Mouse (Mus musculus) neural tube, embryonic 15.5 days (tissue): ENCODE data around the gene Sema5a. TPM values are rescaled to one million over a fixed set of nuclear protein-coding genes. Genes with fewer than 3 reads are reported as not detected.
A peak's percentile ranks its signal among the peaks of the same experiment; 100 is the strongest.

ENCODE experiments used
- ATAC-seq: fragments of 200-750 bp; cut with Nextera tagmentation; 2 replicates; pipeline ENCODE4 v1.8.0; 2017; ENCODE audit warnings: mild to moderate bottlenecking, moderate TSS enrichment, moderate library complexity; ENCODE audit not compliant: low FRiP score
- H3K27ac ChIP-seq: fragments of 300-500 bp; sonication (generic); replicated peaks from 2 replicates; pipeline ENCODE4 v1.5.1; 2015; ENCODE audit warnings: mild to moderate bottlenecking, inconsistent platforms
- H3K27me3 ChIP-seq: fragments of 300-500 bp; sonication (generic); replicated peaks from 2 replicates; pipeline ENCODE4 v1.6.1; 2015; ENCODE audit warnings: inconsistent platforms
- H3K36me3 ChIP-seq: fragments of 300-500 bp; sonication (generic); 2 replicates; pipeline ENCODE4 v1.6.1; 2015; ENCODE audit warnings: inconsistent platforms
- H3K4me1 ChIP-seq: fragments of 300-500 bp; sonication (generic); 2 replicates; pipeline ENCODE4 v1.6.1; 2015; ENCODE audit warnings: inconsistent platforms
- H3K4me2 ChIP-seq: fragments of 300-500 bp; sonication (generic); 2 replicates; pipeline ENCODE4 v1.6.1; 2015; ENCODE audit warnings: inconsistent platforms, mild to moderate bottlenecking, moderate library complexity
- H3K4me3 ChIP-seq: fragments of 300-500 bp; sonication (generic); replicated peaks from 2 replicates; pipeline ENCODE4 v1.5.1; 2015; ENCODE audit warnings: mild to moderate bottlenecking, inconsistent platforms
- H3K9ac ChIP-seq: fragments of 300-500 bp; sonication (generic); replicated peaks from 2 replicates; pipeline ENCODE4 v1.6.1; 2015; ENCODE audit warnings: mild to moderate bottlenecking, inconsistent platforms
- H3K9me3 ChIP-seq: fragments of 300-500 bp; sonication (generic); replicated peaks from 2 replicates; pipeline ENCODE4 v1.6.1; 2016; ENCODE audit warnings: inconsistent platforms
- WGBS: fragments of 180-500 bp; shearing (Covaris S2); methylation state at CpG from one replicate; pipeline ENCODE4 v1.1.7; 2015; ENCODE audit warnings: mixed read lengths; 5-methylcytosine and 5-hydroxymethylcytosine counted together
- polyA plus RNA-seq: library from polyadenylated mRNA; unstranded; fragments of >200 nt; fragmentation: Nextera tagmentation; extraction: Ambion mirVana; gene quantifications from 2 replicates; pipeline ENCODE4 v1.2.1, GENCODE M21; 2015

The Sema5a gene
- polyA plus RNA-seq, 1 experiment from 2014 or later = 12.9 TPM

DNA sequence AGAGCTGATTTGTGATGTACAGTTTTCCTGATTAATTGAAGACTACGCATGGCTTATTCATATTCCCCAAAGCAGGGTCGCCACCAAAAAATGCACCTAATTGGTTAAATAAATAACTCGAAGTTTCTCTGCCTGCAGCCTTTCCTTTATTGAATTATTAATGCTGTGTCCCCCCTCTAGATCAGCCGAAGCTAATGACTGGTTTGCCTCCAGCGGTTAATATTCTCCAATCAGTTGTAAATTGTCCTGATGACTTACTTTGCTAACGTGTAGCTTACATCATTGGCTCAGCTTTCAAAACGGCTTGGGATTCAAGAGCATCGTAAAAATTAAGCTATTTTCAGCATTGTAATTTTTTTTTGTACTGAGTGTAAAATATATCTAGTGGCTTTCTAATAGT lies 66.7 kb downstream of the Sema5a start:
- no peak overlapping the region for H3K4me2 ChIP-seq
- H3K9ac ChIP-seq = no peak overlapping the region
- peak; percentile 54; the same call in 1 of the 2 replicates for ATAC-seq
- no peaks in the 10 kb centered on the region for H3K36me3 ChIP-seq
- no peaks in the 10 kb centered on the region for H3K9me3 ChIP-seq
- H3K27ac ChIP-seq = no peak overlapping the region
- H3K4me3 ChIP-seq = no peak overlapping the region
- WGBS = 47% methylated on average over 8 of the region's 8 CpGs
- H3K27me3 ChIP-seq = no peaks in the 10 kb centered on the region
- peaks cover 7% of the 10 kb centered on the region for H3K4me1 ChIP-seq

DNA sequence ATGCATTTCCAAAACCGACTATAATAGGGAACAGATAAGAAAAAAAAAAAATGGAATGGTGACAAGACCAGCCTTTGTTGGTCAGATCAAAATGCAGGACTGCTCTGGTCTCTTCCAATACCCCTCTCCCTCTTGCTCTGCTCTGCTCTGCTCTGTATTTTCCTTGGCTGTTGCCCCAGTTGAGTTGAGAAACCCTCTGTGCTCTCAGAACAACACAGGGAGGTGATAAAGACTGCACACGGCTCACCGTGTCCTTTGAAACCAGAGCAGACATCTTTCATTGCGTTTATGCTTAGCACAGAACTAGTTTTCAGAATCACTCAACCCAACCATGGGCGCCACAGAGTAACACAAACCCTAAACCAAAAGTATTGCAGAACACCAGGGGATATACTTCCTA lies 72.5 kb downstream of the Sema5a start:
- WGBS = 86% methylated on average over 5 of the region's 5 CpGs
- no peak for ATAC-seq
- no peaks in the 10 kb centered on the region for H3K9me3 ChIP-seq
- H3K27ac ChIP-seq = no peak overlapping the region
- no peaks in the 10 kb centered on the region for H3K36me3 ChIP-seq
- no peaks in the 10 kb centered on the region for H3K27me3 ChIP-seq
- no peak overlapping the region for H3K4me3 ChIP-seq
- H3K9ac ChIP-seq = no peak overlapping the region
- H3K4me2 ChIP-seq = no peak overlapping the region
- H3K4me1 ChIP-seq = no peaks in the 10 kb centered on the region

DNA sequence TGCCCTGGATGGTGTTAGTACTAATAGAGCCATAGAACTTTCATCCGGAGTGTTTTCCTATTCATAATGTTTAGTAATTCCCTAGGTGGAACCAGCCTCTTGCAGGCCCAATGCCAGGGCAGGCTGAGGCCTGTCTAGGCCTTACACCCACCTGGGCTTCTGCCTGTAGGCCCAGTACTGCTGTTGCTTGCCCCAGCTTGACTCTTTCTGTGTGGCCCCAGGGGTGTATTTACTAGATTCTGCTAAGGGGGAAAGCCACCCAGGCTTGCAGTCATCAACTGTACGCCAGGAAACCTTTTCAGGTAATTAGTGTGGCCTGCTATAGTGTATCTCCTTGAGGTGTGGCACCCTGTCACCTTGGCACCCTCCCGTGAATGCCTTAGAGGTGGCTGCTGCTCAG lies 76.1 kb downstream of the Sema5a start:
- 88% methylated on average over 3 of the region's 3 CpGs for WGBS
- H3K9ac ChIP-seq = no peak overlapping the region
- H3K4me2 ChIP-seq = no peak overlapping the region
- H3K27me3 ChIP-seq = no peaks in the 10 kb centered on the region
- H3K27ac ChIP-seq = no peak overlapping the region
- peaks cover 3% of the 10 kb centered on the region; the same call in 1 of the 2 replicates for H3K4me1 ChIP-seq
- ATAC-seq = no peak
- no peak overlapping the region for H3K4me3 ChIP-seq
- H3K9me3 ChIP-seq = no peaks in the 10 kb centered on the region
- no peaks in the 10 kb centered on the region for H3K36me3 ChIP-seq

DNA sequence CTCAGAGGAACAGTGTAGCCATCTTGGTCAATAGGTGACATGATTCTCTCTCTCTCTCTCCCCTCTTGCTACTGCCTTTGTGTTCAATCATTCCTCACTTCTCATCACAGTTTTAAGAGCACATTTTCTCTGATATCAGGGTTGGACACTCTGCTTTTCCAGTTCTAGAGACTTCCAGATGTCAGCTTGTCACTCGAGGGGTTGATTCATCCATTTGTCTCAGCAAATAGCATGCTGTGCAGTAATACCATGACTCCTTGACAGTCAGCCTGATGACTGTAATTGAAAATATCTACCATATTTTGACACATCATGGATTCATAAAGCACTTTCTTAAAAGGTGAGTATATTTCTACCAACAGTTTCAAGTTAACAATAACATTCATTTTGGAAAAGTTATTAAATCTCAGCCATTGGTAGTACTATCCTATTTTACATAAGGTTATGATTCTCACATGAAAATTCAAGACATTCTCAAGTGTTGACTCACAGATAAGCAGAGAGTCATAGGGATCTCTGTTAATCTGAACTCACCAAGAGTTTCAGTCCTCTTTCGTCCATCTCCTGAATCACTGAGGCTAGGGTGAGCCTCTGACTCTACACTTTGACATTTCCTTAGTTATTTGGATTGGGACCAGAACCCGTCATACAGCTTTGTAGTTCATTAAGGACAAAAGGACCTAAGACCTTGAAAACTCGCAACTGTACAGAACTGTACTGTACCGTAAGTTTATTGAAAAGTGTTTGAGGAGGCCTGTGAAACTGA lies 78.0 kb downstream of the Sema5a start:
- 91% methylated on average over 5 of the region's 5 CpGs for WGBS
- Histone ChIP-seq H3K4me3 (no peak overlapping the region), H3K27me3 (no peaks in the 10 kb centered on the region), H3K4me2 (no peak overlapping the region), H3K9ac (no peak overlapping the region), H3K9me3 (no peaks in the 10 kb centered on the region), H3K27ac (no peak overlapping the region), H3K36me3 (no peaks in the 10 kb centered on the region), H3K4me1 (peaks cover 3% of the 10 kb centered on the region; the same call in 1 of the 2 replicates)
- no peak for ATAC-seq

DNA sequence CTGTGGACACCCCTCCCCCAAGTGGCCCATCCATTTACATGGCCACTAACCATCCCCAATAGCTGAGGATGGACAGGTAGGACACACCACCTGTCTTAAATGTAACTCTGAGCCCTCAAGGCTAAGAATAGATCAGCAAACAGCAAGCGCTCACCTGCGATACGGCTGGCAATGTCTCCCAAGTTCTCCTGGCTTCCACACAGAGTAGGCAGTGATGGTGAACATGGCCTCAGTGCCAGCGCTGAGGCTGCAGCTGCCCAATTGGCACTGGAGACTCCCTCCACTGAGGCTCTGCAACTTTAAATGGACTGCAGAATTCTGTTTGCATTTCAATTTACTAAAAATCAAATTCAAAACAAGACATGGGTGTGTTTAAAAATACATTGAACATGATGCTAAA lies 78.6 kb downstream of the Sema5a start:
- WGBS = 92% methylated on average over 4 of the region's 4 CpGs
- no peak overlapping the region for H3K27ac ChIP-seq
- H3K4me2 ChIP-seq = no peak overlapping the region
- H3K36me3 ChIP-seq = no peaks in the 10 kb centered on the region
- no peak overlapping the region for H3K4me3 ChIP-seq
- ATAC-seq = no peak
- H3K9ac ChIP-seq = no peak overlapping the region
- no peaks in the 10 kb centered on the region for H3K27me3 ChIP-seq
- peaks cover 3% of the 10 kb centered on the region; the same call in 1 of the 2 replicates for H3K4me1 ChIP-seq
- no peaks in the 10 kb centered on the region for H3K9me3 ChIP-seq

DNA sequence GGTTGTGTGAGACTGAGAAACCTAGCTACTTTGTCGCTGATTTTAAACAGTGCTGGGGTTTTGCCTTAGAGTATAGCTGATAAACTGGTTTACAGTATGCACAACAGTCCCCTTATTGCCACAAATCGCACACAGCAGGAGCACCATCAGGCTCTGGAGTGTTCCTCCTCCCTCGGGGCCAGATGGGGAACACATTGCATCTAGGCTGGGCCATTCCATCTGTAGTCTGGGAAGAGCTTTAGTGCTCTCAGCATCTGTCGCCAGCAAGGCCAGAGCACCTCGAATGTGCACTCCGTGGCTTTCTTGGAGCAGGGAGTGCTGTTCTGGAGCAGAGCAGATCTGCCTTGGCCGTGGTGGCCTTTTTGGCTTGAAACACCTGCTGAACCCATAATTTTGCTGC lies 79.5 kb downstream of the Sema5a start:
- peaks cover 3% of the 10 kb centered on the region; the same call in 1 of the 2 replicates for H3K4me1 ChIP-seq
- WGBS = 59% methylated on average over 7 of the region's 7 CpGs
- H3K27me3 ChIP-seq = no peaks in the 10 kb centered on the region
- no peaks in the 10 kb centered on the region for H3K36me3 ChIP-seq
- no peaks in the 10 kb centered on the region for H3K9me3 ChIP-seq
- no peak for ATAC-seq
- no peak overlapping the region for H3K9ac ChIP-seq
- no peak overlapping the region for H3K27ac ChIP-seq
- no peak overlapping the region for H3K4me3 ChIP-seq
- no peak overlapping the region for H3K4me2 ChIP-seq

DNA sequence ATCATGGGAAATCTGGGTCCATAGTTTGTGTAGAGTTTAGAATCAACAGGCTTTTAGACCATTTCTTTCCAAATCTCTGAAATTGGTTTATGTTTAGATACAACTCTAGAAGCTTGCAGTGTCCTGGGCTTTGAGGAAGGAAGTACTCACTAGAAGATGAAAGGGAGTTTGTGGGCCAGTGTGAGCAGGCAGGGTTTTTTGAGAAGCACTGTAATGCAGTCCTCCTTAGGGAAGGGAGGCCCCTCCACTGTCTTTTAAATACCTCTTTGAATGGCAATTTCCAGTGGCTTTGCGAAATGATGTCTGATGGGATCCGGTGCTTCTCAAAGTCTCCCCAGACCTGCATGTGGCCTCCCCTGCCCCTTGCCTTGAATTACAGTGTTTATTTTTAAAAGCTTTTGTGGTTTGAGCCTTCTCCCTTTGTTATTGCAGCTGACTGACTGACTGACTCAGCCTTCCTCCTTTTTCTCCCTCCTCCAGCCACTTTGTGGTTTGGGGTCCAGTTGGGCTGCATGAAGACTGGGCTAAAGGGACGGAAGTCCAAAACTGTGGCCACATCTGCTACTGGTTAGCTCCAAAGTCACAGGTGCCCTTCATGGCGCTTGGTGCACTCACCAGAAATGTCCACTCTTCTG lies 83.9 kb downstream of the Sema5a start:
- no peaks in the 10 kb centered on the region for H3K27me3 ChIP-seq
- H3K27ac ChIP-seq = no peak overlapping the region
- no peak overlapping the region for H3K4me3 ChIP-seq
- no peak for ATAC-seq
- H3K36me3 ChIP-seq = no peaks in the 10 kb centered on the region
- H3K9ac ChIP-seq = no peak overlapping the region
- H3K4me2 ChIP-seq = no peak overlapping the region
- 61% methylated on average over 4 of the region's 4 CpGs for WGBS
- no peaks in the 10 kb centered on the region for H3K9me3 ChIP-seq
- H3K4me1 ChIP-seq = peaks cover 17% of the 10 kb centered on the region

DNA sequence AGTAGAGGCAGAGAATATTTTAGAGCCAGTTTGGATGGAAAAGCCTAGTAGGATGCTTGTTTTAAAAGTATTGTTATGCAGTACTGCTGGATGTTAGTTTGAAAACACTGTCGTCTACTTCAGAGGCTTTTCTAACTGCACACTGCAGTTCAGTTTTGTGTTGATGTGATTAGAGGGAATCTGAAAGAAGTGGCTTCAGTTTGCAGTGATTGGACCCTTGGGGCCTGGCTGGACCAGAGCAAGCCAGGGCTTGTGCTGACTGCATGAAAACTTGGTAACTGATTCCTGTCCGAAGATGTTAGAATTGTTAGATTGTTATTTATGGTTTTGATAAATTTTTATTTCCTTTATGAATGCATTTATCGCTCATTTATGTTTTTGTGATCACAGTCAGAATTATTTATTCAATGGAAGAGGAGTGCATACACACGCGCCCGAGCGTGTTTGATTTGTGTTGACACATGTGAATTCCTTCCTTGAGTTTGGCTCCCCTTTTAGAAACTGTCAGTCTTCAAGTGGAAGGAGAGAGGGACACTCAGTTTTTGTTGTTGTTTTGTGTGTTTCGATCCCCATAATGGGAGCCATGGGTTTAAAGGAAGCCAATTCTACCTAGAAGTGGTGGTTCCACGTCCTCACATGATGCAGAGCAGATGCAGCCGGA lies 85.2 kb downstream of the Sema5a start:
- 71% methylated on average over 10 of the region's 10 CpGs for WGBS
- Histone ChIP-seq H3K9ac (no peak overlapping the region), H3K4me1 (peaks cover 14% of the 10 kb centered on the region), H3K27me3 (no peaks in the 10 kb centered on the region), H3K4me3 (no peak overlapping the region), H3K9me3 (no peaks in the 10 kb centered on the region), H3K27ac (no peak overlapping the region; the same call in 1 of the 2 replicates), H3K36me3 (no peaks in the 10 kb centered on the region), H3K4me2 (no peak overlapping the region)
- 0 out of 2 replicates have a peak, but pooled peaks have one; percentile 33 for ATAC-seq

DNA sequence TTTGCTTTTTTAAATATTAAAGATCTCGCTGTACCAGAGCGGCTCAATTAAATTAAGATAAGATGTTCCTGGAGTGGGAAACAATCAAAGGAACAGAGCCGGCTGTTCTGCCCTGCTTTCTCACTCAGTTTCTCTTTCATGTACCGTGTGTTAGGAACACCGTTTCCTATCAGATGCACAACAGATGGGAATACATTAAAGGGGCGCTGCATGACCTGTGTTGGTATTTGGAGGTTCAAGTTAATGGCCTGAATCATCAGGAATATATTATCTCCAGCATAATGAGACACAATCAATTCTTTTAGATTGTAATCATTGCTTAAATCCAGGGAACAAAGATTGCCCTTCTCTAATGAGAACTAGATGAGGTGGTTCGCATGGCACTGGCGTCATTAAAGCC lies 85.8 kb downstream of the Sema5a start:
- Histone ChIP-seq H3K4me1 (peaks cover 14% of the 10 kb centered on the region), H3K9ac (no peak overlapping the region), H3K4me2 (no peak overlapping the region), H3K27ac (no peak overlapping the region), H3K4me3 (no peak overlapping the region), H3K36me3 (no peaks in the 10 kb centered on the region), H3K27me3 (no peaks in the 10 kb centered on the region), H3K9me3 (no peaks in the 10 kb centered on the region)
- ATAC-seq = 0 out of 2 replicates have a peak, but pooled peaks have one; percentile 33
- 43% methylated on average over 8 of the region's 8 CpGs for WGBS

DNA sequence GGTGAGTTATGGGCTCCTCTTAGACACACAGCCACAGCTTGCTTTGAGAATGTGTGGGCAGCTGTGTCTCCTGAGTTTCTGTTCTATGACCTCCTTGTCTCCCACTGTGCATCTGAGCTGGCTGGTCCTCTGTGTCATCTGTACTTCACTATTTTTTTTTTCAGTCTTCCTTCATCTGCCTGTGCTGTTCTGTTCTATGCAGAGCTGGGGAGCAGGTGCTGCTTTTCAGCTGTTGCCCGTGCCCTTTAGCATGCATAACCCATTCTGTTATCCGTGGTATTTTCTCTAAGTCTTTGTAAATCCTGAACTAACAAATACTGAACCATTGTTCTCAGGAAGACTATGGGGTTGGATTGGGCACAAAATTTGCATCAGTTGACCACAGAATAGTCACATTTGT lies 86.4 kb downstream of the Sema5a start:
- Histone ChIP-seq H3K27me3 (no peaks in the 10 kb centered on the region), H3K9ac (no peak overlapping the region), H3K36me3 (no peaks in the 10 kb centered on the region), H3K4me3 (no peak overlapping the region), H3K4me1 (peaks cover 14% of the 10 kb centered on the region), H3K27ac (no peak overlapping the region), H3K4me2 (no peak overlapping the region), H3K9me3 (no peaks in the 10 kb centered on the region)
- 46% methylated on average over 2 of the region's 2 CpGs for WGBS
- ATAC-seq = no peak

DNA sequence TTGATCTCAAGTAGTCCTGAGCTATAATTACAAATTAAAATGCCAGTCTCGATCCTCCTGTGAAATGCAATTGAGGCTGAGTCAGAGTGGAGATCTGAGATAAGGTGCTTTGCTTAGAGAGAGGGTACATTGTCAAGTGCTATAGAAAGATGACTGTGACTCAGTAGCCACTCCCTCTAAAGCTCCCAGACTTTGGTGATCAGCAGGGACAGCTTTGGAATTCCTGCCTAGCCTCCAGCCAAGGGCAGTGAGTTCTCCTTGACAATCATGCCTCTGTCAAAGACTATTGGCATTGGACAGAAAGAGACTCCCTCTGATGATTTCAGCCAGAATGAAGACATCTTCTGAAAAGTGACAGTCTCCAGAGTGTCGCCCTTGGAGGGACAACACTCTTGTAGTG lies 88.8 kb downstream of the Sema5a start:
- Histone ChIP-seq H3K27me3 (no peaks in the 10 kb centered on the region), H3K9ac (no peak overlapping the region), H3K36me3 (no peaks in the 10 kb centered on the region), H3K4me1 (peaks cover 14% of the 10 kb centered on the region), H3K4me2 (no peak overlapping the region), H3K27ac (no peak overlapping the region), H3K9me3 (no peaks in the 10 kb centered on the region), H3K4me3 (no peak overlapping the region)
- ATAC-seq = no peak
- WGBS = 92% methylated on average over 2 of the region's 2 CpGs

DNA sequence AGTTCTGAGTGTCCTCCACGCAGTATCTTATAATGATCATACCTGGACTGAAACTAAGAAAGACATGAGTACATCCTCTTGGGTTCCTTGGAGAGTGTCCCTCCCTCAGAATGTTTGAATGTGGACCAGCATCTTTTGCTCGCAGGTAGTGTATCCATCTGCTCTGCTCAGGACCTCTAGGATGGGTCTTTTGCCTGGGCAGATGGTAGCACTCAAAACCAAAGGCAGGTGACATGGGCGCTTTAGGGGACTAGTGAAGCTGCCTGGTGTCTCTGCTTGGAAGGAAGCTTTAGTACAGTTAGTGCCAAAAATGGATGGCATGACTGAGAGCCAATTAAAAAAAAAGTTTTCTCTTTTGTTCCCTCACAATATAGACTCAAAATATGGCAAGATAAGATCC lies 93.2 kb downstream of the Sema5a start:
- Histone ChIP-seq H3K9me3 (no peaks in the 10 kb centered on the region), H3K4me2 (no peak overlapping the region), H3K27ac (no peak overlapping the region), H3K4me1 (peaks cover 6% of the 10 kb centered on the region; the same call in 1 of the 2 replicates), H3K36me3 (no peaks in the 10 kb centered on the region), H3K27me3 (no peaks in the 10 kb centered on the region), H3K9ac (no peak overlapping the region), H3K4me3 (no peak overlapping the region)
- ATAC-seq = no peak
- 94% methylated on average over 3 of the region's 3 CpGs for WGBS
